Mouse (Mus musculus) kidney, adult 2 months (tissue): ENCODE results near the gene Apoh.

Experiments
- CTCF ChIP-seq: fragments of 200-500 bp; conservative IDR thresholded peaks from 2 replicates; pipeline ENCODE4 v1.5.1; 2011; ENCODE audit warnings: low read depth, mild to moderate bottlenecking, control low read depth, low read length, moderate library complexity, mixed read lengths; ENCODE audit not compliant: insufficient read depth, insufficient read length
- POLR2A ChIP-seq: fragments of 200-500 bp; IDR thresholded peaks from one replicate; pipeline ENCODE4 v1.6.1; 2011; ENCODE audit warnings: low read depth, low read length, control low read depth

DNA sequence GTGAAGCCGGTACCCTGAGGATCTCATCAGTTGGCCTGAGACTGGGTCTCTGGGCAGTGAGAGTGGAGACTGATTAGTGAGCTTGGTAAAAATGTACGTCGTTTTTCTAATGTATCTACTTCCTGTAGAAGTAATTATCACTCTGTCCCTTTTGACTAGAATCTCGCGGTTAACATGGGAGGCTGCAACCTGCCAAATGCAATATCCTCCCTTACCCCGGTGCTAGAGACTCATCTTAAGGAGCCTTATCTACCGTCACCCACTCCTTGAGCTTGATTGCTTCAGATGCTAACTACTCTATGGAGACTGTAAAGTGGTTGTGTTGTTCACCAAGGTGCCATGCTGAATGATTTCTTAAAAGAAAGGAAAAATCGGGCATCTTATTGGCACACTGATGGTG, 1.4 kb upstream of the Apoh start:
- no peak for TF ChIP-seq POLR2A
- TF ChIP-seq CTCF: no peak
